8 mouse cellular contexts compared by ENCODE assay signal in the genomic region with DNA sequence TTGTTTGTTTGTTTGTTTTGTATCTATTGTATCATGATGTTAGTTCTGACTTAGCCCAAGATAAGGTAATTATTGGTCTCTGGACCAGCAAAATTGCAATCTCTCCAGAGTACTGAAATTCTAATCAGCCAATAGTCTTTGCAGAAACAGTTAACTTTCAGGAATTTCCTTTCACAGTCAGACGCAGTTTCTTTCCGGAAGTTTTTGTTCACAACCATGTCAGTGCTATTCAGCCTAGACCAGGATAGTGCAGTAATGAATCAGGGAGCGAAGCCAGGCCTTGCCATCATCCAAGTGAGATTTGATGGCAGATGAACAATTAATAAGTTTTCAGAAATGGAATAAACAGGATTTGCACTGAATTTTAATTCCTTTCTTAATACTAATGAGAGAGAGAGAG. TPM values are rescaled to one million over a fixed set of nuclear protein-coding genes. Genes with fewer than 3 reads are reported as not detected.
DNase-seq lines count a peak whose midpoint lies in the region; ATAC-seq and TF ChIP-seq lines count a peak whose summit lies in the region.

No protein-coding gene starts in this region.

- peak overlapping the region; percentile 98 for H3K27ac ChIP-seq in left cerebral cortex, adult 2 months
- H3K27ac ChIP-seq in forebrain, embryonic 14.5 days (ENCODE audit: low read depth, low read length) = no peak overlapping the region
- H3K27ac ChIP-seq in midbrain, embryonic 16.5 days (ENCODE audit: low read length) = no peak overlapping the region; the same call in 1 of the 2 replicates

- ATAC-seq in forebrain, embryonic 14.5 days = no peak
- no peak for ATAC-seq in midbrain, embryonic 16.5 days

- H3K9ac ChIP-seq in forebrain, embryonic 14.5 days (ENCODE audit: low read length) = no peak overlapping the region
- H3K9ac ChIP-seq in midbrain, embryonic 16.5 days (ENCODE audit: low read depth, low read length) = 0 out of 2 replicates have a peak overlapping the region, but pooled peaks have one; percentile 41

- peak overlapping the region; percentile 58 for H3K4me2 ChIP-seq in forebrain, embryonic 14.5 days (ENCODE audit: low read length)
- peak overlapping the region; percentile 71 for H3K4me2 ChIP-seq in midbrain, embryonic 16.5 days (ENCODE audit: low read length)

- H3K9me3 ChIP-seq in forebrain, embryonic 14.5 days (replicated peaks; ENCODE audit: control insufficient read depth, low read length) = no peaks in the 10 kb centered on the region
- no peaks in the 10 kb centered on the region for H3K9me3 ChIP-seq in midbrain, embryonic 16.5 days (replicated peaks; ENCODE audit: control insufficient read depth, low read length, poor library complexity, severe bottlenecking)

- 63% methylated on average over 3 of the region's 3 CpGs for WGBS in forebrain, embryonic 14.5 days
- WGBS in midbrain, embryonic 16.5 days = 59% methylated on average over 3 of the region's 3 CpGs

- H3K4me1 ChIP-seq in forebrain, embryonic 14.5 days (ENCODE audit: control insufficient read depth, insufficient read depth, low read length) = peaks cover 4% of the 10 kb centered on the region; the same call in 1 of the 2 replicates
- peaks cover 15% of the 10 kb centered on the region for H3K4me1 ChIP-seq in midbrain, embryonic 16.5 days (ENCODE audit: control insufficient read depth, insufficient read depth, low read length)

- H3K4me3 ChIP-seq in left cerebral cortex, adult 2 months = peak overlapping the region; percentile 70
- peak overlapping the region; percentile 41; the same call in 1 of the 2 replicates for H3K4me3 ChIP-seq in forebrain, embryonic 14.5 days (ENCODE audit: low read depth, low read length)
- peak overlapping the region; percentile 65 for H3K4me3 ChIP-seq in midbrain, embryonic 16.5 days (ENCODE audit: low read depth, low read length)

- TF ChIP-seq CTCF in left cerebral cortex, adult 2 months (IDR thresholded peaks at IDR 0.05) = no peak

- DNase-seq in left cerebral cortex, adult 2 months (ENCODE audit: extremely low spot score in 1 of 2, low spot score in 2 of 2) = no peak
- no peak for DNase-seq in left cerebral cortex, adult 18-20 months (ENCODE audit: low spot score in 2 of 2)
- DNase-seq in forebrain, embryonic 14.5 days (ENCODE audit: low spot score) = no peak
- peak; percentile 17 for DNase-seq in kidney, postnatal 14 days
- no peak for DNase-seq in left cerebral cortex, postnatal 14 days (ENCODE audit: low spot score in 2 of 2)
- DNase-seq in left cerebral cortex, adult 11 months (ENCODE audit: low spot score) = no peak
- no peak for DNase-seq in thymus, adult 18-20 months

- H3K36me3 ChIP-seq in forebrain, embryonic 14.5 days (ENCODE audit: control insufficient read depth, insufficient read depth, low read length) = no peaks in the 10 kb centered on the region; the same call in 1 of the 2 replicates
- H3K36me3 ChIP-seq in midbrain, embryonic 16.5 days (ENCODE audit: control insufficient read depth, insufficient read depth, low read length) = no peaks in the 10 kb centered on the region

- intact Hi-C loops in left cerebral cortex, adult 2 months (cut with DNase I) = loop anchor here (5.0 kb wide), 1 partner anchor 155 kb away; no protein-coding TSS in a partner anchor
- intact Hi-C loops in left cerebral cortex, postnatal 14 days (cut with DNase I) = no loop called here

- H3K27me3 ChIP-seq in forebrain, embryonic 14.5 days (replicated peaks; ENCODE audit: control insufficient read depth, insufficient read depth, low read length) = no peaks in the 10 kb centered on the region
- H3K27me3 ChIP-seq in midbrain, embryonic 16.5 days (ENCODE audit: control insufficient read depth, insufficient read depth, low read depth, low read length) = no peaks in the 10 kb centered on the region

RNA-seq across cellular contexts. Expression of gene Cr1l, which starts 0.7 kb away (rescaled TPM):
- total RNA-seq in left cerebral cortex, adult 2 months (2021) = 10 to 100 TPM; 32.6 to 39.9 TPM
- total RNA-seq in left cerebral cortex, adult 18-20 months (2021) = 10 to 100 TPM; 34.3 to 37.5 TPM
- polyA plus RNA-seq in forebrain, embryonic 14.5 days (2014; fragmentation: Nextera tagmentation; extraction: Ambion mirVana) = 38.3 and 40.1 TPM in 2 replicates
- 37.1 and 38.4 TPM in 2 replicates for polyA plus RNA-seq in midbrain, embryonic 16.5 days (2015; fragmentation: Nextera tagmentation; extraction: Ambion mirVana)
- total RNA-seq in left cerebral cortex, postnatal 14 days (2021) = 10 to 100 TPM; 34.7 to 35.5 TPM

RNA-seq across cellular contexts. Expression of gene Cd46, which starts 40.0 kb away (rescaled TPM):
- total RNA-seq in left cerebral cortex, adult 2 months (2021) = 1 to 10 TPM; 5.4 to 6.2 TPM
- 1 to 10 TPM; 3.4 to 4.6 TPM for total RNA-seq in left cerebral cortex, adult 18-20 months (2021)
- polyA plus RNA-seq in forebrain, embryonic 14.5 days (2014; fragmentation: Nextera tagmentation; extraction: Ambion mirVana) = 0.90 and 0.93 TPM in 2 replicates
- 1.8 and 2.0 TPM in 2 replicates for polyA plus RNA-seq in midbrain, embryonic 16.5 days (2015; fragmentation: Nextera tagmentation; extraction: Ambion mirVana)
- 1 to 10 TPM; 4.9 to 6.3 TPM for total RNA-seq in left cerebral cortex, postnatal 14 days (2021)

RNA-seq across cellular contexts. Expression of gene Cr2, which starts 44.4 kb away (rescaled TPM):
- total RNA-seq in left cerebral cortex, adult 2 months (2021) = under 1 TPM; 0.35 to 0.38 TPM
- under 1 TPM; 0.21 to 0.45 TPM for total RNA-seq in left cerebral cortex, adult 18-20 months (2021)
- polyA plus RNA-seq in forebrain, embryonic 14.5 days (2014; fragmentation: Nextera tagmentation; extraction: Ambion mirVana) = 0.27 and 0.38 TPM in 2 replicates
- polyA plus RNA-seq in midbrain, embryonic 16.5 days (2015; fragmentation: Nextera tagmentation; extraction: Ambion mirVana) = 0.30 and 0.94 TPM in 2 replicates
- total RNA-seq in left cerebral cortex, postnatal 14 days (2021) = 1 to 10 TPM in 1 of 2 experiments, under 1 TPM in 1; 0.22 to 1.6 TPM
